Mouse (Mus musculus) urinary bladder, postnatal 4 days (tissue): ENCODE data around the gene Pdzrn3.

Source experiments
- DNase-seq, 2 experiments: peaks; one replicate each; pipeline ENCODE4 v3.0.0; 2021 to 2022; ENCODE audit warnings: low spot score in 2 of 2

Pdzrn3 gene

GRCm38 (mm10) chr6:101377167-101377934 lies at the start of gene Pdzrn3:
Pdzrn3 (minus strand) TSS chr6:101377897.
- peak; percentile 61 to 70 for DNase-seq

GRCm38 (mm10) chr6:101427296-101427695 lies 49.6 kb upstream of the Pdzrn3 start:
- DNase-seq: no peak

- DNase-seq: no peak
Measured at GRCm38 (mm10) chr6:101426301-101426700, 48.6 kb upstream of the Pdzrn3 start.

- DNase-seq: no peak
Measured at GRCm38 (mm10) chr6:101422084-101422954, 44.6 kb upstream of the Pdzrn3 start.

- no peak for DNase-seq
Measured at GRCm38 (mm10) chr6:101418213-101418612, 40.5 kb upstream of the Pdzrn3 start.

- DNase-seq: no peak
Measured at GRCm38 (mm10) chr6:101411701-101412100, 34.0 kb upstream of the Pdzrn3 start.

GRCm38 (mm10) chr6:101411064-101411463 lies 33.4 kb upstream of the Pdzrn3 start:
- no peak for DNase-seq

GRCm38 (mm10) chr6:101396711-101397110 lies 19.0 kb upstream of the Pdzrn3 start:
- DNase-seq: no peak

GRCm38 (mm10) chr6:101395908-101396307 lies 18.2 kb upstream of the Pdzrn3 start:
- no peak for DNase-seq

- no peak for DNase-seq
Measured at GRCm38 (mm10) chr6:101392801-101393117, 15.1 kb upstream of the Pdzrn3 start.

- DNase-seq: no peak
Measured at GRCm38 (mm10) chr6:101392107-101392800, 14.6 kb upstream of the Pdzrn3 start.

GRCm38 (mm10) chr6:101385490-101385889 lies 7.8 kb upstream of the Pdzrn3 start:
- no peak for DNase-seq

- no peak for DNase-seq
Measured at GRCm38 (mm10) chr6:101384958-101385357, 7.3 kb upstream of the Pdzrn3 start.

- DNase-seq: no peak
Measured at GRCm38 (mm10) chr6:101384476-101384875, 6.8 kb upstream of the Pdzrn3 start.

GRCm38 (mm10) chr6:101382891-101383290 lies 5.2 kb upstream of the Pdzrn3 start:
- DNase-seq: no peak

- DNase-seq: no peak
Measured at GRCm38 (mm10) chr6:101379546-101379945, 1.8 kb upstream of the Pdzrn3 start.

- DNase-seq: peak; percentile 69 to 72
Measured at GRCm38 (mm10) chr6:101377935-101378609, 375 bp upstream of the Pdzrn3 start.

GRCm38 (mm10) chr6:101376511-101377166 lies 1.1 kb downstream of the Pdzrn3 start:
- DNase-seq: no peak

- DNase-seq: no peak
Measured at GRCm38 (mm10) chr6:101376049-101376448, 1.6 kb downstream of the Pdzrn3 start.

- DNase-seq: peak in 1 of 2 experiments; percentile 50
Measured at GRCm38 (mm10) chr6:101374721-101375120, 3.0 kb downstream of the Pdzrn3 start.

- no peak for DNase-seq
Measured at GRCm38 (mm10) chr6:101374186-101374585, 3.5 kb downstream of the Pdzrn3 start.
